Mouse (Mus musculus) bone marrow macrophage, adult 2 months (primary cell): ENCODE data around the gene Ttc23. TPM values are rescaled to one million over a fixed set of nuclear protein-coding genes. Genes with fewer than 3 reads are reported as not detected.

Experiments used
- H3K27ac ChIP-seq: 2 replicates; pipeline ENCODE4 v1.5.1; 2012; ENCODE audit warnings: low read depth, low read length; ENCODE audit not compliant: insufficient read depth
- H3K4me1 ChIP-seq: 2 replicates; pipeline ENCODE4 v1.6.1; 2012; ENCODE audit warnings: low read length; ENCODE audit not compliant: control insufficient read depth, insufficient read depth
- H3K4me3 ChIP-seq: 2 replicates; pipeline ENCODE4 v1.5.1; 2012; ENCODE audit warnings: mild to moderate bottlenecking, low read length, moderate library complexity; ENCODE audit not compliant: insufficient read depth
- CTCF ChIP-seq: IDR thresholded peaks from 2 replicates; pipeline ENCODE4 v1.5.1; 2012; ENCODE audit warnings: low read depth, mild to moderate bottlenecking, low read length, moderate library complexity
- POLR2A ChIP-seq: IDR thresholded peaks from 2 replicates; pipeline ENCODE4 v1.6.1; 2012; ENCODE audit warnings: mild to moderate bottlenecking, low read depth, low read length, borderline replicate concordance
- polyA plus RNA-seq: library from polyadenylated mRNA; stranded (reverse); fragments of >200 nt; gene quantifications from 2 replicates; pipeline ENCODE4 v1.2.4, GENCODE M21; 2012; ENCODE audit not compliant: missing spikeins, insufficient read depth, insufficient read length

Gene Ttc23
- polyA plus RNA-seq, 1 experiment, result 1.8 TPM

DNA sequence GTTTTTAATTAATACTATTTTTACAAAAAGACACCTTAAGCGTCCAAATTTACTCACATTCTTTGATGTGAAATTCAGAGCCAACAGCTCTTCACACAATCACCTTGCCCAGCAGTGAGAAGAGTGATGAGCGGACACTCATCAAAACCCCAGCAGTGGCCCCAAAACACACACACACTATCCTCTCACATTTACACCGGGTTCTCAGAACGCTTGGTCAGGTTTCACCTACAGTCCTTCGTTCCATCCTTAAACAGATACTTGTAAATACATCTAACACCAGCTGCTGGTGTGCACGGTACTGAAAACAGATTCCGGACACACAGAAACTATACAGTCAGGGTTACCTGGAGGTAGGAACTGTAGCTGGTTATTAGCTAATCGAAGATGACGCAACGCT lies 29.6 kb upstream of the Ttc23 start:
- H3K4me3 ChIP-seq, result no peak overlapping the region
- peaks cover 10% of the 10 kb centered on the region for H3K4me1 ChIP-seq
- TF ChIP-seq CTCF (no peak), POLR2A (no peak)
- H3K27ac ChIP-seq, result no peak overlapping the region

DNA sequence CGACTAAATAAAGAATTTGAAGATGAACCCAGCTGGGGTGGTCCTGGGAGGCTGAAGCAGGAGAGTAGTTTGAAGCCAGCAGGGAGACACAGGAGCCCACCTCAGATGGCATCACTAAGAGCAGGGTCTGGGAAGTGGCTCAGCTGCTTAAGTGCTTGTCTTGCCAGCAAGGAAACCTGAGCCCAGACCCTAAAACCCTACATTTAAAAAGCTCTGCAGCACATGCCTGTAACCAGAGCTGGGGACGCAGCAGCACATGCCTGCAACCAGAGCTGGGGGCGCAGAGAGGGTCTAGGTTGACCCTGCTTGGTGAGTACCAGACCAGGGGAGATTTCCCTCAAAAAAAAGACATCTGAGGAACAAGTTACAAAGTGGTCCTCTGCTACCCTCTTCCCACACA lies 28.9 kb upstream of the Ttc23 start:
- no peak overlapping the region for H3K27ac ChIP-seq
- TF ChIP-seq POLR2A, result no peak
- TF ChIP-seq CTCF, result no peak
- peaks cover 10% of the 10 kb centered on the region for H3K4me1 ChIP-seq
- no peak overlapping the region for H3K4me3 ChIP-seq

DNA sequence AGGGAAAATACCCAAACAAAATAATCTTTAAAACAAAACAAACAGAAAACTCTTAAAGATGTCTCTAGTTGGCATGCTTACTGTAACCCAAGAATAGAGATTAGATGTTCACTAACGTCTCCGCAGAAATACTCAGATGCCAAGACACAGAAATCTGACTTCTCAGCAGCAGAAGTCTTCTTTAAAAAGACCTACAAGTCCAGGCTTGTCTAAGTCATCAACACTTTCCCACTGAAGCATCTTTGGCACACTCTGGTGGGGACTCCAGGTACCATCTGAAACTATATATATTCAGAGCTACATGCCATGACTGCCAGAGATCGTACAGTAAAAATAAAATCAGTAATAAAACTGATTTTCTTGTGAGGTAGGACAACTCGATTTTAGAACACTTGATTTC lies 27.4 kb upstream of the Ttc23 start:
- no peak overlapping the region for H3K4me3 ChIP-seq

DNA sequence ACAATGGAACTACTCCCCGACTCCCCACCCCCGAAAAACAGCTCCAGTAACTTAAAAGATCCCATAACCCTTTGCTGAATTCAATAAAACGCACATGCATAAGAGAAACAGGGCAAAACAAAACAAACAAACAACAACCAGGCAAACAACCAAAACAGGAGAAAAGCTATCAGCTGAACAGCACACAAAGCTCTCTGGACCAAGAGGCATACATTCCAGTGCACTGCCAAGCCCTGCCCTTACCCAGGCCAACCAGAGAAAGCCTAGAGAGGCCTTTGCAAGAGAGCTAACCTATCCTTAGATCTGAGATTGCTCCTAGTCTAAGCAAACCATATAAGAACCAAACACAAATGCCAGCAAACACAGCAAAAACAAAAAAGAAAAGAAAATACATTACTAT lies 25.1 kb upstream of the Ttc23 start:
- no peak overlapping the region for H3K27ac ChIP-seq
- H3K4me3 ChIP-seq, result no peak overlapping the region
- TF ChIP-seq CTCF (no peak), POLR2A (no peak)
- H3K4me1 ChIP-seq, result peaks cover 3% of the 10 kb centered on the region; the same call in 1 of the 2 replicates

More for the DNA sequence above, 27.4 kb upstream of the Ttc23 start:
- TF ChIP-seq POLR2A (no peak), CTCF (no peak)
- Histone ChIP-seq H3K4me1 (peaks cover 3% of the 10 kb centered on the region; the same call in 1 of the 2 replicates), H3K27ac (no peak overlapping the region)

DNA sequence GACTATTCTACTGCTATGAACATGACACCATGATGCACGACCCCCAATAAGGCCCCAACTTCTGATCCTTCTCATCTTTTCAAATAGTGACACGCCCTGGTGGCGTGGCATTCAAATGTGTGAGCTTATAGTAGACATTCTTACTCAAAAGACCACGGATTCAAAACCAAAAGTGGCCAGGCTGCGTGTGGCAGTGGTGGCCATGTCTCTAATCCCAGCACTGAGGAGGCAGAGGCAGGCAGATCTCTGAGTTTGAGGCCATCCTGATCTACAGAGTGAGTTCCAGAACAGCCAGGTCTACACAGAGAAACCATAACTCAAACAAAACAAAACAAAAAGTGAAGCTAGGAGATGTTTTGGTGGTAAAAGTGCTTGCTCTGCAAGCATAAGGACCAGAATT lies 20.5 kb upstream of the Ttc23 start:
- H3K4me3 ChIP-seq, result no peak overlapping the region
- TF ChIP-seq CTCF (no peak), POLR2A (no peak)
- no peaks in the 10 kb centered on the region for H3K4me1 ChIP-seq
- no peak overlapping the region for H3K27ac ChIP-seq

DNA sequence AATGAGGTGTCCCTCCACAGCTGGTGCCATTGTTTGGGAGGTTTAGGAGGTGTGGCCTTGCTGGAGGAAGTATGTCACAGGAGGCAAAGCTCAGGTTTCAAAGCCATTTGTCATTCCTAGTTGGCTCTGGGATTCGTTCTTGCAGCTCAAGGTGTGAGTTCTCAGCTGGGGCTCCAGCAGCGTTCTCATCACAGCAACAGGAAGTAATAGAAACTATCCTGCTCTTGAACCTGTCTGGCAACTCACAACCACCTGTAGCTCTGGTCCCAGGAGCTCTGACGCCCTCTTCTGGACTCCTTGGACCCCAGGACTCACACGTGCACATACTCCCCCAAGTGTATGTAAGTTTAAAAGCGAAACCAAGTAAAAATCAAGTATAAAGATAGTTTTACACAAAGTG lies 17.5 kb upstream of the Ttc23 start:
- Histone ChIP-seq H3K4me3 (no peak overlapping the region), H3K4me1 (no peaks in the 10 kb centered on the region), H3K27ac (no peak overlapping the region)
- TF ChIP-seq POLR2A, result no peak
- TF ChIP-seq CTCF, result no peak

DNA sequence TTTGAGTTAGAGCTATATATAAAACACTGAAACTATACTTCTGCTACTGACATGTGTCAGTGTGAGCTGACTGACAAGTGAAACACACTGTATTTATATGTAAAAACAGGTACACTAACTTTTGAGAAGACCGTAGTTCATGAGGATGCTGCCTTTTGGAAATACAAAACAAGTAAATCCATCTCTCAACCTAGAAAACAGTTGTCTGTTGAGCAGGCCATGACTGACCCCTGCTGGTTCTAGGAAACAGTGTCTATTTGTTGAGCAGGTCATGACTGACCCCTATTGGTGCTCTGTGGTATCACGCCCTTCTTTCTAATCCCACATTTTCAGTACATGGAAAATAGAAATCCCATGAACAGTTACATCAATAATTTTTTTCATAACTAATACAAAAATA lies 16.4 kb upstream of the Ttc23 start:
- no peak for TF ChIP-seq CTCF
- TF ChIP-seq POLR2A, result no peak
- H3K27ac ChIP-seq, result no peak overlapping the region
- no peaks in the 10 kb centered on the region for H3K4me1 ChIP-seq
- H3K4me3 ChIP-seq, result no peak overlapping the region

DNA sequence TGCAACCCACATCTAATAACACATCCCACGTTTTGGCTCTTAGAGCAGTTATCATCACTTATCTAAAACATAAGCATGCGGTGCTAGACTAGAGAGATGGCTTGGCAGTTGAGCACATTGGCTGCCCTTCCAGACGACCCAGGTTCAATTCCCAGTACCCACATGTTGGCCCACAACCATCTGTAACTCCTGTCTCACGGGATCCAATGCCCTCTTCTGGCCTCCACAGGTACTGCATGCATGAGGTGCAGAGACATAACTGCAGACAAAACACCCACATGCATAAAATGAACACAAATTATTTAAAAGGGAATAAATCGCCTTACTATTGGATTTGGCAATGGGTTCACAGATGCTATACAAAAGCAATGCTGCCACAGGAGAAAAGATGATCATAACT lies 14.8 kb upstream of the Ttc23 start:
- H3K4me1 ChIP-seq, result no peaks in the 10 kb centered on the region
- no peak for TF ChIP-seq POLR2A
- peak; percentile 14; the same call in 1 of the 2 replicates for TF ChIP-seq CTCF

DNA sequence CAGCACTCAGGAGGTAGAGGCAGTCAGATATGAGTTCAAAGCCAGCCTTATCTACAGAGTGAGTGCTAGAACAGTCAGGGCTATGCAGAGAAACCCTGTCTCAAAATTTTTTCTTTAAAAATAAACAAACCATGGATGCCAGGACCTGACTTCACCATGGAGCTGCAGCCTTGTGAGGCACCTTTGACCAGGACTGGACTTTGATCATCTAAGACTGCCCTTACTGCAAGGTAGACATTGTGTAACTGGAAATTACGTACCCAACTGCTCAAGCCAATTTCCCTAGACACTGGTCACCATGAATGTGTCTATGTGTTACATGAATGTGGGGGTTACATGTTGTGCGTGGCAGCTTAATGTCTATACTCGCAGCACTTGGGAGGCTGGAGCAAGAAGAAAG lies 13.0 kb upstream of the Ttc23 start:
- no peak overlapping the region for H3K27ac ChIP-seq
- no peak for TF ChIP-seq POLR2A
- TF ChIP-seq CTCF, result no peak
- H3K4me1 ChIP-seq, result no peaks in the 10 kb centered on the region
- no peak overlapping the region for H3K4me3 ChIP-seq

More for the DNA sequence above, 14.8 kb upstream of the Ttc23 start:
- no peak overlapping the region for H3K4me3 ChIP-seq
- no peak overlapping the region for H3K27ac ChIP-seq

DNA sequence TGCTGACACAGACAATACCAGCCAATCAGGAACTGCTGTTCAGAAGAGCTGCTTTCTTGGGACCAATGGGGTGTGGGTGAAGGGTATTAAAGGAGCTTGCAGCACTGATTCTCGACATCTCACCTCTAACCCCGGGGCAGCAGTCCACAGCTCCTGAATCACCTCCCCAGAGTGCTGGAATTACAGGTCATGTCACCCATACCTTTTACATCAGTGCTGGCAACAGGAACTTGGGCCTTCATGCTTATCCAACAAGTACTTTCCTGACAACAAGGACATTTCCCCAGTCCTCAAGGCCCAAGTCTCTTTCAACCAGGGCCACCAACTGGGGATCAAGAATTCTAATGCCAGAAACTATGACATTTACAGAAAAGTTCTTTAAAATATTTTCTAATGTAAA lies 11.0 kb upstream of the Ttc23 start:
- no peaks in the 10 kb centered on the region for H3K4me1 ChIP-seq
- no peak for TF ChIP-seq POLR2A
- H3K27ac ChIP-seq, result no peak overlapping the region
- no peak overlapping the region for H3K4me3 ChIP-seq

DNA sequence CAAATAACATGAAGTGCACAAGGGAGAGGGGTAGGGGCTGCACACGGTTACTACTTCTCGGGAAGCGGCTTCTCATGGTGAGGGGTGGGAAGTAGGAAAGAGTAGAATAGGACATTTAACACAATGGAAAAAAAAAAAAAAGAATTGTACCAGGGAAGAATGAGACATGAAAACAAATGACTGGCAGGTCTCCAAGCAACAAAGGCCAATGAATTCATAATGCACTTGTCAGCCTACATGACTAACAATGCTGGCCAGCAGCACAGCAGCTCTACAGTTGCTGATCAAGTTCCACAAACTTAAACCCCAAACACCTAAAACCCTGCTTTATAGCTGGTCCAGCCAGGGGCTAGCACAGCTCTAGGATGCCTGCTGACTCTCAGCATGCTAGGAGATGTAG lies 8.2 kb upstream of the Ttc23 start:
- peaks cover under 1% of the 10 kb centered on the region; the same call in 1 of the 2 replicates for H3K4me1 ChIP-seq
- no peak for TF ChIP-seq CTCF
- TF ChIP-seq POLR2A, result no peak
- H3K27ac ChIP-seq, result no peak overlapping the region
- H3K4me3 ChIP-seq, result no peak overlapping the region
